Mouse (Mus musculus) midbrain, postnatal 0 days (tissue): ENCODE data around the gene Capg. TPM values are rescaled to one million over a fixed set of nuclear protein-coding genes. Genes with fewer than 3 reads are reported as not detected.

Source experiments
- ATAC-seq: fragments of 200-750 bp; cut with Nextera tagmentation; 2 replicates; pipeline ENCODE4 v1.8.0; 2017; ENCODE audit warnings: moderate number of reproducible peaks, mild to moderate bottlenecking, moderate TSS enrichment, moderate library complexity; ENCODE audit not compliant: low FRiP score
- DNase-seq: peaks from one replicate; pipeline ENCODE4 v3.0.0-alpha.2; 2015; ENCODE audit warnings: low spot score
- H3K27ac ChIP-seq: fragments of 300-500 bp; sonication (generic); 2 replicates; pipeline ENCODE4 v1.5.1; 2014; ENCODE audit warnings: low read depth, mild to moderate bottlenecking, low read length, mixed read lengths
- H3K27me3 ChIP-seq: fragments of 300-500 bp; sonication (generic); 2 replicates; pipeline ENCODE4 v1.6.1; 2014; ENCODE audit warnings: low read length, control low read depth, mixed read lengths; ENCODE audit not compliant: insufficient read depth
- H3K36me3 ChIP-seq: fragments of 300-500 bp; sonication (generic); 2 replicates; pipeline ENCODE4 v1.6.1; 2014; ENCODE audit warnings: low read length, control low read depth, mixed read lengths; ENCODE audit not compliant: insufficient read depth
- H3K4me1 ChIP-seq: fragments of 300-500 bp; sonication (generic); 2 replicates; pipeline ENCODE4 v1.6.1; 2014; ENCODE audit warnings: mild to moderate bottlenecking, control low read depth, antibody characterized with exemption, low read length, mixed read lengths; ENCODE audit not compliant: insufficient read depth
- H3K4me2 ChIP-seq: fragments of 300-500 bp; sonication (generic); 2 replicates; pipeline ENCODE4 v1.6.1; 2014; ENCODE audit warnings: low read depth, mild to moderate bottlenecking, low read length, mixed read lengths; ENCODE audit not compliant: poor library complexity, severe bottlenecking
- H3K4me3 ChIP-seq: fragments of 300-500 bp; sonication (generic); 2 replicates; pipeline ENCODE4 v1.5.1; 2014; ENCODE audit warnings: low read depth, mild to moderate bottlenecking, low read length, moderate library complexity
- H3K9ac ChIP-seq: fragments of 300-500 bp; sonication (generic); replicated peaks from 2 replicates; pipeline ENCODE4 v1.6.1; 2014; ENCODE audit warnings: mild to moderate bottlenecking, low read length, moderate library complexity, mixed read lengths; ENCODE audit not compliant: poor library complexity, severe bottlenecking
- H3K9me3 ChIP-seq: fragments of 300-500 bp; sonication (generic); 2 replicates; pipeline ENCODE4 v1.6.1; 2016; ENCODE audit warnings: low read length, control low read depth
- CTCF ChIP-seq: IDR thresholded peaks from 2 replicates; pipeline ENCODE4 v1.5.1; 2016; ENCODE audit warnings: antibody characterized with exemption, mild to moderate bottlenecking
- WGBS: fragments of 180-500 bp; shearing (Covaris S2); extraction: QIAGEN DNeasy Blood & Tissue Kit; methylation state at CpG from one replicate; pipeline ENCODE4 v1.1.7; 2014; 5-methylcytosine and 5-hydroxymethylcytosine counted together
- polyA plus RNA-seq: library from polyadenylated mRNA; unstranded; fragments of >200 nt; fragmentation: Nextera tagmentation; extraction: Ambion mirVana; gene quantifications from 2 replicates; pipeline ENCODE4 v1.2.1, GENCODE M21; 2015
- total RNA-seq: library from RNA; depleted of rRNA; stranded (reverse); fragments of >200 nt; gene quantifications from 2 replicates; pipeline ENCODE4 v1.2.3, GENCODE M21; 2014

Capg gene
- total and polyA plus RNA-seq, 2 experiments from 2014 or later, result 6.3 to 12.2 TPM

DNA sequence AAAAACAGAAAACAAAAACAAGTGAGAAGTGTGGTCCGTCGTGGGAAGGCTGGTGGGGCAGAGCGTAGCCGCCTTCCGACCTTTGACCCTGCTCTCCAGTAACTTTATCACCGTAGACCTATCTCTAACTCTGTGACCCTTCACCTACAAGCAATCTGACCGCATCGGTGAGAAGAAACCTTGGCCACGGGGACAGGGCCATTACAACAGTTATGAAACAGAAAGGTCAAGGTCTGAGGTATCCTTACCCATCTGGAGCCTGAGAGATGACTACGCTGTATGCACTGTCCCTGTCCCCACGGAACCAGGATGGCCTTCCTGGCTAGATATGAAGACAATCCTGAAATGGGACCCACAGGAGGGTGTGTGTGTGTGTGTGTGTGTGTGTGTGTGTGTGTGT lies 40.0 kb downstream of the Capg start:
- Histone ChIP-seq H3K27me3 (no peaks in the 10 kb centered on the region), H3K4me1 (no peaks in the 10 kb centered on the region), H3K4me2 (no peak overlapping the region), H3K27ac (no peak overlapping the region), H3K36me3 (peaks cover 18% of the 10 kb centered on the region), H3K4me3 (no peak overlapping the region), H3K9ac (no peak overlapping the region), H3K9me3 (no peaks in the 10 kb centered on the region)
- ATAC-seq (no peak), DNase-seq (no peak)
- WGBS, result 88% methylated on average over 11 of the region's 11 CpGs
- TF ChIP-seq CTCF, result no peak

DNA sequence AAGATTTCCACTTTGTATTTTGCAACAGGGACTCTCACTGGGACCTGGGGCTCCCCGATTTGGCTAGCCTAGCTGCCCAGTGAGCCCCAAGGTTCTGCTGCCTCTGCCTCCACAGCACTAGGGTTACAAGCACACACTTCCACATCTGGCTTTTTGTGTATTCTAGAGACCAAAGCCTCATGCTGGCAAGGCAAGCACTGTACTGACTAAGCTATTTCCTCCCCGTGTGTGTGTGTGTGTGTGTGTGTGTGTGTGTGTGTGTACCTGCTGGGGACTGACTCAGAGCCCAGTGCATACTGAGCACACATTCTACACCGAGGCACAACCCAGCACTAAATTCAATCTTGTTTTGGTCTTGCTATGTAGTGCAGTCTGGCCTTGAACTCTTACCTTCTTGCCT lies 42.5 kb downstream of the Capg start:
- ATAC-seq (no peak), DNase-seq (no peak)
- TF ChIP-seq CTCF, result no peak
- H3K36me3 ChIP-seq, result peaks cover 13% of the 10 kb centered on the region; the same call in 1 of the 2 replicates
- no peak overlapping the region for H3K4me3 ChIP-seq
- H3K9ac ChIP-seq, result no peak overlapping the region
- WGBS, result 80% methylated on average over 3 of the region's 3 CpGs
- no peaks in the 10 kb centered on the region for H3K4me1 ChIP-seq
- H3K4me2 ChIP-seq, result no peak overlapping the region
- no peaks in the 10 kb centered on the region for H3K9me3 ChIP-seq
- no peak overlapping the region for H3K27ac ChIP-seq
- H3K27me3 ChIP-seq, result no peaks in the 10 kb centered on the region

DNA sequence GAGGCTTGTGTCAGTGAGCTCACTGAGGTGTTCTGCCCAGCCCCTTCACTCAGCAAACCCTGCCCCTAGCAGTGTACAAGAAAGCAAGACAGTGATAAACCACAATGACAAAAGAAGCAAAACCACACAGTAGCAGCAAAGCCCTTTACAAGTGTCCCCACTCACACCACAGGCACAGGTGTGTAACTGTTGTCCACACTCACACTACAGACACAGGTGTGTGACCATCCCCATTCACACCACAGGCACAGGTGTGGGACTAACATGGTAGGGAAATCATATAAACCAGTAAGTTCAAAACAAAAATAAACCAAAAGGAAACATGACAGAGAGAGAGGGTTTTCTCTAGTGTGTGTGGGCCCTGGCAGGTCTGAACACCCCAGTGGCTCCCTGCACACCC lies 44.1 kb downstream of the Capg start:
- Histone ChIP-seq H3K27me3 (no peaks in the 10 kb centered on the region), H3K4me3 (no peak overlapping the region), H3K9me3 (no peaks in the 10 kb centered on the region), H3K27ac (no peak overlapping the region), H3K9ac (no peak overlapping the region), H3K4me2 (no peak overlapping the region), H3K36me3 (peaks cover 13% of the 10 kb centered on the region; the same call in 1 of the 2 replicates), H3K4me1 (no peaks in the 10 kb centered on the region)
- TF ChIP-seq CTCF, result no peak
- ATAC-seq (no peak), DNase-seq (no peak)

DNA sequence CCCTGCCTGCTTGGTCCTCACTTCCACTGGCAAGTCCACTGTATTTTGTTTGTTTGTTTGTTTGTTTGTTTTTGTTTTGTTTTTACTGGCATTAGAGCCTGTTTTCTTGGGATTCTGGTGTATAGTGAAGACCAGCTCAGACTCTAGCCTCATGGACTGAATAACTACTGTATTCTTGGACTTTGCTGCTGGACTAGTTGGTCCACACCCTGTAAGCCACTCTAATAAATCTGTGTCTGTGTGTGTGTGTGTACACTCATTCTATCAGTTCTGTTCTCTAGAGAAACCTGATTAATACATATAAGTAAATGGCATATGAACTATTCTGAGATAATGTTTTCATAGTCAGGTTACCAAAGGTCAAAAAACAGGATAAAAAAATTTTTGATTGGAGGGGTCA lies 45.9 kb downstream of the Capg start:
- no peak overlapping the region for H3K9ac ChIP-seq
- no peak for ATAC-seq
- TF ChIP-seq CTCF, result no peak

DNA sequence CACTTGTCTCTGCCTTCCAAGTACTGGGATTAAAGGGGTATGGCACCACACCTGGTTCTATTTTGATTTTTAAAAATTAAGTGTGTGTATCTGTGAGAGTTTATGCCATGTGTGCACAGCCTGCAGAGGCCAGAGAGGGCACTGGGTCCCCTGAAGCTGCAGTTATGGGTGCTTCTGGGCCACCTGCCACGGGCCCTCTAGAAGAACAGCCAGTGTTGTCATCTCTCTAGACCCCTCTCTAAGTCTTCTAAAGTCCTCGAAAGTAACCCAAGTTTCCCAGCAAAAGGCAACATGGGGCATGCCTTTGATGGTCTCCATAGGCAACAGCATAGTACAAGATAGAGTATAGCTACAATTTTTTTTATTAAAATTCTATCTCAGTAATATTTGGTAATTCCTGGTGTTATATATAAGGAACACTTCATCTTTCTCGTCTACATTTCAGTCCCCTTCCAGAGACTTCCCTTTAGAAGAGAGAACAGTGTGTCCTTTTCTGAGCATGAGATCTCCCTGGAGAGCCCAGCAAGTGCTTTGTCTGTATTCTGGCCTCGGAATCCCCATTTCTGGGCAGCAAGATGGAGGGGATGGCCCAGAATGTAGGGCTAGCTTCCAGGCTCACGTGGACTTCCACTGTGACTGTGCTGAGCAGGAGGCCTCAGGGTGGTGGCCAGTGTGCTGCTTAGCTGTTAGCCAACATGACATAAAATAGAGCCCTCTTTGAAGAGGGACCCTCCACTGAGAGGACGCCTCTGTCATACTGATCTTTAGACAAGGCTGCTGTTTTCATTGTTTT lies 49.0 kb downstream of the Capg start:
- Histone ChIP-seq H3K27ac (no peak overlapping the region), H3K27me3 (no peaks in the 10 kb centered on the region), H3K9me3 (no peaks in the 10 kb centered on the region), H3K4me2 (no peak overlapping the region), H3K4me3 (no peak overlapping the region), H3K36me3 (no peaks in the 10 kb centered on the region), H3K9ac (no peak overlapping the region), H3K4me1 (0 out of 2 replicates have a peak, but pooled peaks cover 6% of the 10 kb centered on the region)
- DNase-seq (no peak), ATAC-seq (no peak)
- 80% methylated on average over 6 of the region's 6 CpGs for WGBS
- TF ChIP-seq CTCF, result no peak

More for the DNA sequence above, 45.9 kb downstream of the Capg start:
- no peak overlapping the region for H3K4me2 ChIP-seq
- H3K27me3 ChIP-seq, result no peaks in the 10 kb centered on the region
- no peak overlapping the region for H3K4me3 ChIP-seq
- H3K9me3 ChIP-seq, result no peaks in the 10 kb centered on the region
- no peak for DNase-seq
- peaks cover 8% of the 10 kb centered on the region; the same call in 1 of the 2 replicates for H3K36me3 ChIP-seq
- H3K4me1 ChIP-seq, result no peaks in the 10 kb centered on the region
- H3K27ac ChIP-seq, result no peak overlapping the region

DNA sequence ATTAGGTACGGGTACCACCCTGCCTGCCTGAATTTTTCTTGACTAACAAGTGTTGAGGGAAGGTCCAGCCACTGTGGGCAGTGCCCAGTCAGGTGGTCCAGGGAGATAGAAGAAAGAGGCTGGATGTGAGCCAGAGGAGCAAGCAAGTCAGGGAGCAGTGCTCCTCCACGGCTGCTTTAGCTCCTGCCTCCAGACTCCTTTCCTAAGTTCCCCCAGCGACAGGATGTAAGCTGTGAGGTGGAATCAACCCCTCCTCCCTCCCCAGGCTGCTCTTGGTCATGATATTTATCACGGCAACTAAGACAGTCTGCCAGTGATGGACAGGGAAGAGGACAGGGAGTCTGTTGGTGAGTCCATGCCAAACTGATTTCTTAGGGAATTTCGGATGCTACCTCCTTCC lies 49.7 kb downstream of the Capg start:
- Histone ChIP-seq H3K4me1 (0 out of 2 replicates have a peak, but pooled peaks cover 6% of the 10 kb centered on the region), H3K9me3 (no peaks in the 10 kb centered on the region), H3K4me3 (no peak overlapping the region), H3K9ac (no peak overlapping the region), H3K27ac (no peak overlapping the region), H3K4me2 (no peak overlapping the region), H3K36me3 (no peaks in the 10 kb centered on the region), H3K27me3 (no peaks in the 10 kb centered on the region)
- DNase-seq (no peak), ATAC-seq (no peak)
- no peak for TF ChIP-seq CTCF
- WGBS, result 67% methylated on average over 5 of the region's 5 CpGs
